Mouse (Mus musculus): Measurements from ENCODE around the gene Psme2. TPM values are rescaled to one million over a fixed set of nuclear protein-coding genes. Genes with fewer than 3 reads are reported as not detected.

Gene Psme2
- polyA plus RNA-seq (2015; fragmentation: Nextera tagmentation; extraction: Ambion mirVana): 191 and 205 TPM in 2 replicates

GRCm38 (mm10) chr14:55590748-55591330 is at the start of gene Psme2:
TSS of gene Psme2 (minus strand) at chr14:55591113.
- WGBS: under 1% methylated on average over 22 of the region's 22 CpGs
- no peaks in the 10 kb centered on the region for H3K27me3 ChIP-seq (replicated peaks)
- H3K36me3 ChIP-seq: peaks cover 54% of the 10 kb centered on the region
- peaks cover 40% of the 10 kb centered on the region for H3K4me1 ChIP-seq
- peak within 1 kb of the TSS; percentile 99 for H3K27ac ChIP-seq (replicated peaks)
- H3K9me3 ChIP-seq: no peaks in the 10 kb centered on the region
- peak within 1 kb of the TSS; percentile 95 for H3K4me3 ChIP-seq
- H3K4me2 ChIP-seq: peak within 1 kb of the TSS; percentile 96
- peak within 1 kb of the TSS; percentile 96 for H3K9ac ChIP-seq
- peak; percentile 91 for ATAC-seq (ENCODE audit: extremely low read depth, insufficient number of reproducible peaks, low FRiP score, low TSS enrichment)

- no peaks in the 10 kb centered on the region for H3K27me3 ChIP-seq (replicated peaks)
- no peaks in the 10 kb centered on the region for H3K9me3 ChIP-seq
- no peak within 1 kb of the TSS for H3K4me3 ChIP-seq
- no peak within 1 kb of the TSS for H3K27ac ChIP-seq (replicated peaks)
- H3K36me3 ChIP-seq: peaks cover 75% of the 10 kb centered on the region
- H3K4me1 ChIP-seq: peaks cover 31% of the 10 kb centered on the region
- H3K4me2 ChIP-seq: no peak within 1 kb of the TSS
- WGBS: 92% methylated on average over 9 of the region's 9 CpGs
- no peak for ATAC-seq (ENCODE audit: extremely low read depth, insufficient number of reproducible peaks, low FRiP score, low TSS enrichment)
- no peak within 1 kb of the TSS for H3K9ac ChIP-seq
These were observed 46.9 kb upstream of the Psme2 start, which contains the start of gene Gm49378 for GRCm38 (mm10) chr14:55637795-55638194. TSS of gene Gm49378 (minus strand) at chr14:55637895.

GRCm38 (mm10) chr14:55635523-55636007 is 44.7 kb upstream of the Psme2 start, which contains the start of gene Ipo4:
TSS of gene Ipo4 (minus strand) at chr14:55635957.
- no peaks in the 10 kb centered on the region for H3K27me3 ChIP-seq (replicated peaks)
- peaks cover 19% of the 10 kb centered on the region for H3K4me1 ChIP-seq
- 0 out of 2 replicates have a peak, but pooled peaks have one; percentile 56 for ATAC-seq (ENCODE audit: extremely low read depth, insufficient number of reproducible peaks, low FRiP score, low TSS enrichment)
- peak within 1 kb of the TSS; percentile 87 for H3K9ac ChIP-seq
- peaks cover 85% of the 10 kb centered on the region for H3K36me3 ChIP-seq
- whole genome bisulfite sequencing: 1% methylated on average over 33 of the region's 33 CpGs
- H3K27ac ChIP-seq (replicated peaks): peak within 1 kb of the TSS; percentile 70
- H3K9me3 ChIP-seq: no peaks in the 10 kb centered on the region
- peak within 1 kb of the TSS; percentile 88 for H3K4me2 ChIP-seq
- H3K4me3 ChIP-seq: peak within 1 kb of the TSS; percentile 75

GRCm38 (mm10) chr14:55634874-55635522 is 44.1 kb upstream of the Psme2 start:
- WGBS: 5% methylated on average over 23 of the region's 23 CpGs
- peak overlapping the region; percentile 70 for H3K27ac ChIP-seq (replicated peaks)
- no peak for ATAC-seq (ENCODE audit: extremely low read depth, insufficient number of reproducible peaks, low FRiP score, low TSS enrichment)
- H3K4me3 ChIP-seq: peak overlapping the region; percentile 75
- peaks cover 19% of the 10 kb centered on the region for H3K4me1 ChIP-seq
- H3K9ac ChIP-seq: peak overlapping the region; percentile 87
- H3K4me2 ChIP-seq: peak overlapping the region; percentile 88
- peaks cover 85% of the 10 kb centered on the region for H3K36me3 ChIP-seq
- no peaks in the 10 kb centered on the region for H3K27me3 ChIP-seq (replicated peaks)
- H3K9me3 ChIP-seq: no peaks in the 10 kb centered on the region

- Histone ChIP-seq H3K27me3 (replicated peaks) (no peaks in the 10 kb centered on the region), H3K9me3 (no peaks in the 10 kb centered on the region), H3K27ac (replicated peaks) (no peak overlapping the region), H3K4me1 (peaks cover 10% of the 10 kb centered on the region), H3K4me2 (no peak overlapping the region), H3K36me3 (peaks cover 100% of the 10 kb centered on the region), H3K4me3 (no peak overlapping the region), H3K9ac (no peak overlapping the region)
- WGBS: 47% methylated on average over 5 of the region's 5 CpGs
- no peak for ATAC-seq (ENCODE audit: extremely low read depth, insufficient number of reproducible peaks, low FRiP score, low TSS enrichment)
These were observed 38.4 kb upstream of the Psme2 start for GRCm38 (mm10) chr14:55629312-55629711.

GRCm38 (mm10) chr14:55628077-55628827 is 37.3 kb upstream of the Psme2 start:
- peaks cover 6% of the 10 kb centered on the region for H3K4me1 ChIP-seq
- no peak overlapping the region for H3K27ac ChIP-seq (replicated peaks)
- no peak overlapping the region for H3K9ac ChIP-seq
- H3K9me3 ChIP-seq: no peaks in the 10 kb centered on the region
- no peak overlapping the region for H3K4me3 ChIP-seq
- H3K27me3 ChIP-seq (replicated peaks): no peaks in the 10 kb centered on the region
- 86% methylated on average over 27 of the region's 27 CpGs for WGBS
- H3K4me2 ChIP-seq: no peak overlapping the region
- peaks cover 93% of the 10 kb centered on the region for H3K36me3 ChIP-seq
- no peak for ATAC-seq (ENCODE audit: extremely low read depth, insufficient number of reproducible peaks, low FRiP score, low TSS enrichment)

- no peaks in the 10 kb centered on the region for H3K9me3 ChIP-seq
- H3K9ac ChIP-seq: peak overlapping the region; percentile 73
- no peak overlapping the region for H3K27ac ChIP-seq (replicated peaks)
- no peak for ATAC-seq (ENCODE audit: extremely low read depth, insufficient number of reproducible peaks, low FRiP score, low TSS enrichment)
- H3K27me3 ChIP-seq (replicated peaks): no peaks in the 10 kb centered on the region
- 28% methylated on average over 22 of the region's 22 CpGs for whole genome bisulfite sequencing
- peaks cover 8% of the 10 kb centered on the region; the same call in 1 of the 2 replicates for H3K36me3 ChIP-seq
- peak overlapping the region; percentile 66 for H3K4me2 ChIP-seq
- peak overlapping the region; percentile 46 for H3K4me3 ChIP-seq
- H3K4me1 ChIP-seq: peaks cover 20% of the 10 kb centered on the region
These were observed 27.7 kb upstream of the Psme2 start for GRCm38 (mm10) chr14:55618486-55619195.

- Histone ChIP-seq H3K4me3 (peak within 1 kb of the TSS; percentile 46), H3K9ac (peak within 1 kb of the TSS; percentile 73), H3K4me2 (peak within 1 kb of the TSS; percentile 66), H3K36me3 (peaks cover 2% of the 10 kb centered on the region; the same call in 1 of the 2 replicates), H3K27ac (replicated peaks) (peak within 1 kb of the TSS; percentile 42), H3K9me3 (no peaks in the 10 kb centered on the region), H3K4me1 (peaks cover 29% of the 10 kb centered on the region), H3K27me3 (replicated peaks) (no peaks in the 10 kb centered on the region)
- ATAC-seq (ENCODE audit: extremely low read depth, insufficient number of reproducible peaks, low FRiP score, low TSS enrichment): peak; percentile 73
- WGBS: 12% methylated on average over 21 of the region's 21 CpGs
These were observed 26.9 kb upstream of the Psme2 start, which contains the start of gene Rec8 for GRCm38 (mm10) chr14:55617822-55618221. TSS of gene Rec8 (plus strand) at chr14:55618037.

GRCm38 (mm10) chr14:55616844-55617243 is 25.9 kb upstream of the Psme2 start:
- no peak for ATAC-seq (ENCODE audit: extremely low read depth, insufficient number of reproducible peaks, low FRiP score, low TSS enrichment)
- Histone ChIP-seq H3K4me1 (peaks cover 36% of the 10 kb centered on the region), H3K4me2 (no peak overlapping the region), H3K9me3 (no peaks in the 10 kb centered on the region), H3K36me3 (no peaks in the 10 kb centered on the region), H3K27me3 (replicated peaks) (no peaks in the 10 kb centered on the region), H3K9ac (no peak overlapping the region), H3K4me3 (no peak overlapping the region), H3K27ac (replicated peaks) (peak overlapping the region; percentile 42)
- WGBS: 81% methylated on average over 2 of the region's 2 CpGs

GRCm38 (mm10) chr14:55615876-55616275 is 25.0 kb upstream of the Psme2 start:
- 59% methylated on average over 2 of the region's 2 CpGs for WGBS
- no peaks in the 10 kb centered on the region for H3K27me3 ChIP-seq (replicated peaks)

More at GRCm38 (mm10) chr14:55615876-55616275, 25.0 kb upstream of the Psme2 start:
- H3K4me3 ChIP-seq: no peak overlapping the region
- no peaks in the 10 kb centered on the region for H3K36me3 ChIP-seq
- H3K27ac ChIP-seq (replicated peaks): no peak overlapping the region
- H3K4me2 ChIP-seq: no peak overlapping the region
- no peak overlapping the region for H3K9ac ChIP-seq
- H3K4me1 ChIP-seq: peaks cover 36% of the 10 kb centered on the region
- no peaks in the 10 kb centered on the region for H3K9me3 ChIP-seq
- ATAC-seq (ENCODE audit: extremely low read depth, insufficient number of reproducible peaks, low FRiP score, low TSS enrichment): no peak
